Mouse (Mus musculus): Measurements from ENCODE around the gene Fignl2.

Fignl2 gene

DNA sequence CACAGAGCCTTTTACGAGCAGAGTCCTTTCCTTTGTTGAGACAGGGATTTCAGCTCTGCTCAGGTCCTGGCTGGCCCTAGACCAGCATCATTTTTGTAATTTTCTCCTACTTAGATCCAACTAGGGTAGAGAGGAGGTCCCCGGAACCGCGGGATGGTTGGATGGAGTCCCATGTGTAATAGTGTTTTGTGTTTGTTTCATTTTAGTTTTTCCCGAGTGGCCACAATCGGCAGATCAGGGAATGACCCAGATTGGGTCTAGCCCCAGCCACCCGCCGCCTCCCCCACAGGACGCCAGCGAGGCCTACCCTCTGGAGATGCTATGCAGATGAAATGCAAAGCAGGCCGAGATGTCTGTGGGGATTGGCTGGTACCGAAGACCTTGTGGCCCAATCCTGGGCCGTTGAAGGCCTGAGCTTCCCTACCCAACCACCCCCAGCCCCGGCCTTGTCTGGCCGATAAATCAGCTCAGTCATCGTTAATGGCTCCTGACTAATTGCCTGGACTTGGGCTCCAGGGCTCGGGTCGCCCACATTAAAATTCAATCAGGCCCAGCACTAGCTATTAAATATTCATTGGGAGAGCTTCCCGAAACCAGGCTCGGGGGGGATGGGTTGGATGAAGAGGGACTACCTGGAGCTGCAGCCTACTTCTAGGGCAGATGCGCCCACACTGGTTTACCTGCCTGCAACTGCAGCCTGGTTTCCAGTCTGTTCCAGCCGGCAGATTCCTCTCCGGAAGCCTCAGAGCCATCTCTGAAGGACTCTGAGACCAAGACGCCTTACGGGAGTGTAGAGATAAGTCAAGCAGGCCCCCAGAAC, 14.7 kb upstream of the Fignl2 start:
- peak; percentile 52 for DNase-seq (ENCODE audit: low spot score)

DNA sequence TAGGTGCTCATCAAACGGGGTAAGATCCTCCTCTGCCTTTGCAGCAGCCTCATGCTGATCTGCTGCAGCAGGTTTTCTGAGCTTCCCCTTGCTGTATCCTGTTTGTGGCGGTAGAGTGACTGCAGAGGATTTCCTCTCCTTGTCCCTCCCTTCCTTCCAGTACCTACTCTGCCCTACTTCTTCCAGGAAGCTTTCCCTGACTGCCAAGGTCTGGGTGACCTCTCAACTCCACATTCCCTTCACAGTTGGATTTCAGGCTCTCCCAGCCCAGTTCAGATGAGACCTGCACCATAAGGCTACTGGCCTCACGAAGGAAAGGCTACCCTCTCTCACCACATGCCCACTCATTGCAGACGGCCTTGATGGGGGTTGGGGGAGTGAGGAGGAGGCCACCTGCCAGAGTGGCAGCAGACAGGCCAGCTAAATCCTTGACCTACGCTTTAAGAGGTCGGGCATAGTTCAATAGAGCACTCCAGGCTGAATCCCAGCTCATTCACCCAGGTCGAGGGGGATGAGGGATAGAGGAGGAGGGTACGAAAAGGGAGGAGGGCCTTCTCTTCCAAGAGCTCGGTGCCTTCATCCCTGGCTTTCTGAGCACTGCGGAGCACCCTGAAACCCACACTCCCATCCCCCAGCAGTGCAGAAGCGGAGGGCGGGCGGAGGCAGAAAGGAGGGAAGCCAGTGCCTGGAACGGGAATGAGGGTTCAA, 13.9 kb upstream of the Fignl2 start:
- no peak for DNase-seq (ENCODE audit: low spot score)

DNA sequence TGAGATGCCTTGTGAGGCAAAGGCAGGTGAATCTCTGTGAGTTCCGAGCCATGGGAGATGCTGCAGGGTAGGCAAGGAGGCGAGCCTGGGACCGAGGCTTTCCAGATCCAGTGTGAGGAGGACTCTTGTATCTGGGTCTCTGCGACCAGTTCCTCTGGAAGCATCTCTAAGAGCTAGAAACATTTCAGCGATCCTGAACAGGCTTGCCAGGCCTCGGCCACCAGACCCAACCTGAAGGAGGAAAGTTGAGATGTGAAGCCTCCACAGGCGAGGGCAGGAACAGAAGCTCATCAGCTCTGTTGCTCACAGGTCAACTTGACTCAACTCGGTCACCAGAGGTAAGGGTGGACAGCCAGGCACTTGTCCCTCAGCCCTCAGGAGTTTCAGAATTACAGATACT, 13.2 kb upstream of the Fignl2 start:
- DNase-seq (ENCODE audit: low spot score) = no peak

DNA sequence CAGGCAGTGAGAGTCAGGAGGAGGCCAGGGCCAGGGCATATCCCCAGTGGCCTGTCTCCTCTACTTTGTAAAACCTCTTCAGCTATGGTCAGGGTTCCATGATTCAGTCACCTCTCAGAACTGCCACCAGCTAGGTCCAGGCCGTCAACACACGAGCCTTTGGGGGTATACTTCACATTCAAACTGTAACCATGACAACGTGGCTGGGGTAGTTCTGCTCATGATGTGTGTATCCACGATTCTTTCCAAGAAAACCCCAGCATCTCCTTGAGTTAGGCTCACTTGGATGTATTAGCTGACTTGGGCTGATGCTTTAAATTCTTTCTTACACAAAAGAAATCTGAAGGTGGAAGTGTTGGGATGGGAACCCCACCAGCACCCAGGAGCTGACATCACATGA, 9.9 kb upstream of the Fignl2 start:
- DNase-seq (ENCODE audit: low spot score) = no peak

DNA sequence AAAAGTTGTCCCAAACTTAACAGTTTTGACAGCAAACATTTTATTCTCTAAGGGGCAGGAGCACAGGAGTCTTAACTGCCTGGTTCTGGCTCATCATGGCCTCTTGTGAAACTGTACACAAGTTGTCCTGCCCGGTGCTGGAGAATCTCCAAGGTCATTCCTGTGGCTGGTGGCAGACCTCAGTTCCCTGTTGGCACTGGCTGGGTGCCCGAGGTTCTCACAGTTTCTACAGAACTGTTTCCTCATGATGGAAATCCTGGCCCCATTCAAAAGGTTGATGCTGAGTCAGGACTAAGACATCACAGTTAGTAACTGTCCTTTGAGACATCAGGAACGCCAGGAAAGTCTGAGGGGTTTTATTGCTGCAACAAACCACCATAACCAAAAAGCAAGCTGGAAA, 8.6 kb upstream of the Fignl2 start:
- DNase-seq (ENCODE audit: low spot score) = no peak

DNA sequence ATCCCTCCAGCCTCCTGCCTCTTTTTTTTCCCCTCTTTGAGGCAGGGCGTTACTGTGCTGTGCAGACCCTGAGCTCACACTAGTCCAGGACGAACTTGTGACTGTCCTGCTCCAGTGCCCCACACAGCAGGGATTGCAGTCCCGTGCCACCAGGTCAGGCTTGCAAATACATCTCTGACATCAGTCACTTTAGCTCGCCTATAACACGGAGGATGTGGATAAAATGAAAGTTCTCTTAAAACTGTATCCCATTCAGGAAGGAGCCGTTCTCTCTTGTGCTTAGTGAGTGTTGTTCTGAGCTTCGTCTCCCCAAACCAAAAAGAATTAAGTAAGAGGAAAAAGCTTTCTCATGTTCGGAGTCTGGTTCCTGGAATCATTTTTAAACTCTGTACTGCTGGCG, 8.1 kb upstream of the Fignl2 start:
- DNase-seq (ENCODE audit: low spot score) = no peak

DNA sequence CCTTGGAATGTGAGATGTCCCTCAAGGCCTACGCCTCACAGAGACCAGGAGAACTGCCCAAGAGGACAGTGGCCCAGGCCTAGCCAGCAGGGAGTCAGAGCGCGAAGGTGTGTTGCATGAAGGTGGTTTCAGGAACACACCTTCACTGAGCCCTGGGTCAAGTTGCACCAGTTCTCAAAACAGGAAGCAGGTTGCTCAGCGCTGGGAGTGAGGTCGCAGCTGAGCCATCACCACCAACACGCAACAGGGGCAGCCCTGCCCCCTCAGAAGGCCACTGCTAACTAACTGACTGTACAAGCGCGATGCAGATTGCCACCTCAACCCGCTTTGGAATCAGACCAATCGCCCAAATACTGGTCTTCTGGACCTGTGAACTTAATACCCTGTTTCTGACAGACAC, 6.1 kb upstream of the Fignl2 start:
- no peak for DNase-seq (ENCODE audit: low spot score)

DNA sequence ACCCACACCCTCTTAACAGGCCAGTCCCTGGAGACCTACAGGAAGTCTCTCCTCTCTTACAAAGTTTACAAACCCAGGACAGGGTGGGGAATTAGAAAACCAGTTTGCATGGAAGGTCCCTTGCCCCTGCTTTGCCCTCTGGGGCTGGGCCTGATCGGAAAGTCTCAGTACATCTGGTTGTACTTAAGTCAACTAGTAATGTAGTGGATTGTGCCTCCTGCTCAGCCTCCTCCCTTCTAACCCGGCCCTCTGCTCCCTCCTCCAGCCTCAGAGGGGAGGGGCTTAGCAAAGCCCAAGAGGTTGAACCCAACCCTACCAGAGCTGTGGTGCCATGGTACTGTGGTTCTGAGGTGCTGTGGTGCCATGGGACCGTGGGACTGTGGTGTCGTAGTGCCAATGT, 3.9 kb upstream of the Fignl2 start:
- no peak for DNase-seq (ENCODE audit: low spot score)

DNA sequence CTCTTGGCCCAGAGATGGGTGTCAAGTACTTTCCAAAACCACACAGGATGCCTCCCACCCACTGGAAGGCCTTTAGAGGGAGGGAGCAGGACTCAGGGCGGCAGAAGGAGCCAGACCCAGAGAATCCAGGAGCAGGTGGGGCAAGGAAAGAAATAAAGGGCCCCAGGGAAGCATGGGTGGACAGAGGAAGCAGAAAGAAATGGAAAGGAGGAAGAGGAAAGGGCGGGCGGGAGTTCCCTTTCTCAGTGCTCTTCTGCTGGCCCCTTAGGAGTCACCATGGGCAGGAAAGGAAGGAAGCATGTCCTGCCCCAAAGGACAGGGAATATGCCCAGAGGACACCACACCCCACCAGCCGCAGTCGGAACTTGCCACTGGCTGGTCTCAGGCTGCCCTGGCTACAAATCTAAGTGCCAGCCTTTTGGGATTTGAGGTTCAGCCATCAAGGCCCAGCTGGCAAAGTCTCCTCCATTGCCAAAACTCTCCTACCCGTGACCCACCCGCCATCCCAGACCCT, 2.7 kb upstream of the Fignl2 start:
- no peak for DNase-seq (ENCODE audit: low spot score)

DNA sequence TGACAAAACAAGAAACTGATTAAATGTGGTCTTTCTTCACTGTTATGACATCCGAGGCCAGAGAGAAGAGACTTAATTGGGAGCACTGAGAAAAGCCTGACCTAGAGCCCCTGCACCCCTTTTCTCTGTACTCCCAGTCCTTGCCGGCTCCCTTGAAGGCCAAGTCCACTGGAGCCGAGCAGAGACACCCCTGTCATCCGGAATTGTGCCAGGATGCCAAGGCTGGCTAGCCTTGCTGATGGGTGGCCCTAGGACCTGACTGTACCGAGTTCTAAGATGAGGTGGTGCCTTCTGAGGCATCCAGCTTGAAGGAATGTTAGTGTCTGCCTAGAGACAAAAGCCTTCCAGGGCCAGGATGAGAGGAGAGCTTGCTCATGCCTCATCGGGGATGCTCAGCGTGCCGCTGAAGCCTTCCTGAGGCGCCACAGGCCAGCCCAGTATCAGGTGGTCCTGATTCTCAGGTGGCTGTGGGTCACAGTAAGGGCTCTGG, 1.7 kb upstream of the Fignl2 start:
- no peak for DNase-seq (ENCODE audit: low spot score)

DNA sequence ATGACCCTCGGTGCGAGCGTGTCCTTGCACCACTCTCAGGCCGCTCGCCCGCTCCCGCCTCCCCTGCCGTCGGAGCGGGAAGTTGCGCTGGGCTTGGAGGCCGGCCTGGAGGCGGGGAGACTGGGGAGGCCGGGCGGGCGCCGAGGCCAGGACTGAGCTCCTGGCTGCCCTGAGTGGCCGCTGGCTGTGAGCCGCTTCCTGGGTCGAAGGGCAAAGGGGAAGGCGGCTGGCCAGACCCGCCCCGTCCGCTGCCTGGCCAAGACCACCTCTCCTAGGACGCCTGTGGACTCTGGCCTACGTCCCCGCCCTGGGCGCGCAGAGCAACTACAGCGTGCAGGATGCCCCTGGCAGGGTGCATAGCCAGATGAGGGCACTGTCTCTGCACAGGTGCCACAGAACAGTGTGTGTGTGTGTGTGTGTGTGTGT, 377 bp upstream of the Fignl2 start:
- DNase-seq (ENCODE audit: low spot score) = peak; percentile 40

DNA sequence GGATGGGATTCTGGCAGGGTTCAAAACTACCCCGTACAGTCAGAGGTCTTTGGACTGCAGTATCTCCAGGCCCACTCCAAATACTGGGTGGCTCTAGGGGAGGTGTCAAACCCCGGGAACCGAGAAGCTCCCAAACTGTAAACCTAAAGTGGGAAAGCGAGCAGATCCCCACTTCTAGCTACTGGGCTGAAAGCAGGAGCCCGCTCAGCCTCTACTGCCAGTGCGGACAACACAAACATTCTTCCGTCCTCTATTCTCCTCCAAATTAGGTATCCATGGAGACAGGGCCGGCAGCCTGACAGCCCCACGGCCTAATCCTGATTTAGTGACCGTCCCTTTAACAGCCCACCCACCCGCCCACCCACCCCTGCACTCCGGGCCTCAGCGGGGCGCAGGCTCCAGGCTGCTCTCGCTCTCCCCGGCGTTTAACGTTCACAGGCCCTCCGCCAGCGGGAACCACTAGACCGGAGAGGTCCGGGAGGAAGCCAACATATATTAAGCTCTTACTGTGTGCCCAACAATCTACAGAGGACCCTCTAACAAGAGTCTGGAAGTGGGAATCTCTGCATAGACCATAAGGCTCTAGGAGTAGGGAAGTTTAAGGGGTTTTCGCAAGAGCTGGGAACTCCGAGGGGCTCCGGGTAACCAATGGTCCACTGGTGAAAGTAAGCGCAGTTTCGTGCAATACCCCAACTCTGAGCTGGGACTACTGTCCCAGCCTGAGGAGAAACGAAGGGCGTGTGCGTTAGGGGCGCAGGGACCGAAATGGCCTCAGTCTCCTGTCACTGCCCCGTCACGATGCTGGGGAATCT, 1.2 kb downstream of the Fignl2 start:
- no peak for DNase-seq (ENCODE audit: low spot score)

DNA sequence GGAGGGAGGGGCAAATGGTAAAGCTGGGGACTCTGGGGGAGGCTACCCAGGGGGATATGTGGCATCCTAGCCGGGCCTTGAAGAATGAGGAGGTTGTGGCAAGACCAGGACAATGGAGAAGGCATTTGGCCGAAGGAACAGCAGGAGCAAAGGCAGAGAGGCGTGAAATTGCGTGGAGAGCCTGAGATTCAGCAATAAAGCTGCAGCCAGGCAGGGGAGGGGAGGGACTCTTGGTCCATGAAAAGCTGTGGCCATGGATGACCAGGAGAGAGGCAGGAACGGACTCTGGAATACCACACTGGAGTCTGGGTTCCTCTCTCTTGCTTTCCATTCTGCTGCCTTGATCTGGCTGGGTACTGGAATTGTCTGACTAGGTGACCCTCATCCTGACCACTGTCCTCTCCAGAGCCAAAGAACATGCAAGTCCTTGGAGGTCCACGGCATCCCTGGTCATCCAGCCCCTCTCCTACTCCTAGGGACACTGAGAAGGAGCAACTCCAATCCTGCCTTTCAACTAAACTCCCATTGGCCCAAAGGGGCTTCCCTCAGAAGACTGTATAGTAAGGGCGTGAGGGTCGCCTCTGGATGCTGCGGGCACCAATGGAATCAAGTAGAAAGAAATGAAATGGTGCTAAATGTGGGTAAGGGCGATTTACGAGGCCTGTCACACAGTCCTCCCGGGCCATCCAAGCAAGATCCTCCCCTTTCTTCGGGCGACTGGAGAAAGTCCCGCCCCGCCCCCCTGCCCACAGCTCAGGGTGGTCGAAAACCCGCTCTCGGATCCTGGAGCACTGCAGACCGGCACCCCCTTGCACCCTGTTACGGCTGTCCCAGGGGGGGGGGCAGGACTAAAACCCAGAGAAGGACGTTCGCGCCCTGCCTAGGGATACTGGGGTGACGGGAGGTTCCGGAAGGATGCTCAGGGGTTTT, 2.0 kb downstream of the Fignl2 start:
- no peak for DNase-seq (ENCODE audit: low spot score)

DNA sequence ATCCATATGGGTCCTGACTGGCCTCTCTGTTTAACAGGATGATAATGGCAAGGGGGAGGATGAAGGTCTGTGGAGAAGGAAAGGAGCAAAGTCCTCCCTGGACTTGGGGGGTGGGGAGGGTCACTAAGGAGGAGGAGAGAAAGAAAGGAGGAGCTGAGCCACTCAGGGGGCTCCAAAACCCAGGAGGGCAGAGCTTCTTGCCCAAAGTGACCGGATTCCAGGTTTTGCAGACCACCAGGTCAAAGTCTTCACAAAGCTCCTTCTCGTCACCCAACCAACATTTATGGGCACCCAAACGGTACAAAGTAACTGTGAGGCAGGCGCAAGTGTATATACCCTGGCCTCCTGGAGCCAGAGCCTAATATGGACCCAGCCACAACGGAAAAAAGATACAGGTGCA, 2.7 kb downstream of the Fignl2 start:
- DNase-seq (ENCODE audit: low spot score) = no peak

DNA sequence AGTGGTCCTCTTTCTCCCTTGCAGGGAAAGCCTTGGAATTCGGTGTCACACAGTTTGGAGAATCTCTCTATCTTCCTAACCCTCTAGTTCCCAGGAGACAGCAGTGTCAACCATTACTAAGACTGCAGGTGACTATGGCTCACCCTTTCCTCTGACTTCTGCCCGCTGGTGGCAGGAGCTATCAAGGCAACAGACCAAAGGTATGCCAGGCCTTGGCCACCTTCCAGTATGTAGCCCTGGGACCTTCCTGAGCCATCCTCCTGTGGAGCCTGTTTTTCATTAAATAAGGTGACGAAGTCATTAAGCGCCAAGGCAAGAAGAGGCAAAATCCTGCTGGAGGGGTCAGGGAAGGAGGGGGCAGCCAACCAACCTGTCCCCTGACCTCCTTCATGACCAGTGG, 3.2 kb downstream of the Fignl2 start:
- DNase-seq (ENCODE audit: low spot score) = no peak

DNA sequence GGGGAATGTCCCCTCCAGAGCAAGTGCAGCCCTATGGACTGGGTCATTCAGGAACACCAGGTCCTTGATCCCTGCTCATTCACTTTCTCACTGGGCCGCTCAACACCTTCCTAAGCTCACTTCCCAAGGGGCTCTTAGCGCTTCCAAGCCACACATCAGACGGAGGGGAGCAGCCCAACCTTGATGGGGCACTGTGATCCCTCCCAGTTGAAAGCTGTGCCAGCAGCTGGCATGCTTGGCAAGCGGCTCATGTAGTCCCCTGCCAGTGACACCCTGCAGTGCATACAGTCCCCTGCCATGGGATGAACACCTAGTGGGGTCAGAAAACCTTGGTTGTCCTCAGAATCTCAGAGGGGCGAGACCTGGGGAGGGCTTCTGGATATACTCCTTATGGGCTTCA, 4.3 kb downstream of the Fignl2 start:
- DNase-seq (ENCODE audit: low spot score) = no peak

DNA sequence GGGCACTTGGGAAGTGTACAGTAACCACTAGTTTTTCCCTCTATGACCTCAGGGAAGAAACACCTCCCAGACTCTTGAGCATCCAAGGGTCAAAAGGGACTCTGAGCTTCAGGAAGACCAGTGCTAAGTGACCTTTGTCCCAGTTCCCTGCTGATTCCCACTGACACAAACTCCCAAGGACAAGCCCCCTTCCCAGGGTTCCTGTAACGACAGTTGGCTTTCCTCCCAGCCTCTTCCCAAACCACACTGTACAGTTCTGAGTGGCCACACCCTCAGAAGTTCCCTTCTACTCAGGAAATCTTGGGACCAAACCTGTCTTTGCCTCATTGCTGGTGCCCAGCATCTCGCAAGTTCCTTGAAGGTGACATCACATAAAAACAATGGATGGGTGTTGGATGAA, 5.6 kb downstream of the Fignl2 start:
- no peak for DNase-seq (ENCODE audit: low spot score)

DNA sequence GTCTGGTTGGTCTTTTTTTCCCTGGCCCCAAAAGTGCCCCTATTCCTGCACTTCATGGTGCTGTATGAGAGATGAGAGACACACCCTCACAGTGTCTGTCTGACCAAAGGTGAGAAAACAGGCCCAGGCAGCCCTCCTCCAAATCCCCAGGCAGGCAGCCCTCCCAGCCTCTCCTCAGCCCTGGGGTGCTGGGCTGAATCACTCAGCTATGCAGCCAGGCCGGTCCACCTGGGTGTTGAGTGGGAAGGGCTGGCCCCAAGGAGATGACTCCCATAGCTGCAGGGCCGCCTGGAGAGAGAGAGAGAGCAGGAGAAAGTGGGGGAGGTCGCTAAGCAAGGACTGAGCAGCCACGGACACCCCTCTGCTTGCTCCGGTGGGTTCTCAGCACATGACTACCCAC, 7.6 kb downstream of the Fignl2 start:
- DNase-seq (ENCODE audit: low spot score) = no peak

DNA sequence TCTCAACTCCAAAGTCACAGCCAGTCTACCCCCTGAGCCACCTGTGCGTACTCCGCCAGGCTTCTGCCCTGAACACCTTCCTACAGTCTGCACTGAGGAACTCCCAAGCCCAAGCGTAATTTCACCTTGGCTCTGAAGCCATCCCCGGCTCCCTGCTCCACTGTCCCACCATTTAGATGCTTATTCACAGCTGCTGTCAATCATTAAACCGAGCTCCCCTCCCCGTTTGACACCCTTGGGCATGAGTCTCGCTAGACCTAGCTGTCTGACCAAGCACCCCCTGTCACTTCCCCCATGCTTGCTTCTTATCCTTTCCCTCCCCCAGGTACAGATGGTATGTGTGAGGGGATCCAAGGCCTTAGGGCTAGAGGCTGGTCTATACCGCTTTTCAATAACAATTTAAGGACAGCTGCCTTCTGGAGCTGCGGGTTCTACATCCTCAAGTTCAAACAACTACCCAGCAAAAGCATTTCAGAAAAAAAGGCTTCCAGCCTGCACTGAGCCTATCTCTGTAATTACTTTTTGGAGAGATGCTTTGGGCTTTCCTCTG, 8.7 kb downstream of the Fignl2 start:
- no peak for DNase-seq (ENCODE audit: low spot score)

DNA sequence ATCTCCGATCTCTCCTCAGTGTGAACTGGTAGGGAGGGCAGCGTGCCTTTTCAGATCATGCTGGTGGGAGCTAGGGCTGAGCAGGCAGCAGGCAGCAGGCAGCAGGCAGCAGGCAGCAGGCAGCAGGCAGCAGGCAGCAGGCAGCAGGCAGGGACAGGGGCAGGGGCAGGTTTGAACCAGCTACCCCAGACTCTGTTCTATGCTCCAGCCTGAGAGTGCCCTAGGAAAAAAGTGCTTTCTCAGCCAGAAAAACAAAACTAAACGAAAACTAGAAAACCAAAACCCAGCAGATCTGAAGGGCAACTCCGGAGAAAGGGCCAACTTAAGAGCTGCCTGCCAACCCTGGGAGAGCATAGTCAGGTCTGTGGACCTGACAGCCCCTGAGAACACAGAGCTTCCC, 9.7 kb downstream of the Fignl2 start:
- DNase-seq (ENCODE audit: low spot score) = no peak

DNA sequence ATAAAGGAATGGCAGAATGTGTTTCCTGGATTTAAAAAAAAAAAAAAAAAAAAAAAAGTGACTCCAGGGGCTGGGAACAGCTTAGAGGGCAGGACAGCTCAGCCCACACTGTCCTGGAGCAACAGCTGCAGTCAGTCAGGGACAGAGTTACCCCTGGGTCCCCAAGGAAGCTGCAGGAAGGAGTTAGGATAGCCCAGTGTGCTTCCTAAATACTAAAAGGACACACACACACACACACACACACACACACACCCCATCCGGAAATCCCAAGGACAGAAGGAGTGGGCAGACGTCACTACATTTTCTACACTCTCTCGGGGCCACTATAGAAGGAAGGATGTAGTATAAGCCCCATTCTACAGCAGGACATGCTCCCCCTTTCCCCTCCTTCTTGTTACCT, 10.3 kb downstream of the Fignl2 start:
- no peak for DNase-seq (ENCODE audit: low spot score)

Measured in left cerebral cortex, adult 11 months (tissue).